Mouse (Mus musculus) embryonic fibroblast, embryonic 13.5 days (primary cell): ENCODE measurements around the gene Cdc27. TPM values are rescaled to one million over a fixed set of nuclear protein-coding genes. Genes with fewer than 3 reads are reported as not detected.
A peak's percentile ranks its signal among the peaks of the same experiment; 100 is the strongest.
"Not testable (repeated sequence)": the region's sequence is repeated elsewhere in the genome, so short reads cannot be mapped to it uniquely, and the experiment has no call there.

Experiments used
- H3K27ac ChIP-seq: 2 replicates; pipeline ENCODE4 v1.5.1; 2012; ENCODE audit warnings: low read length, control low read depth, inconsistent platforms; ENCODE audit not compliant: insufficient read depth
- H3K4me1 ChIP-seq: 2 replicates; pipeline ENCODE4 v1.6.1; 2011; ENCODE audit warnings: low read length; ENCODE audit not compliant: control insufficient read depth, insufficient read depth
- H3K4me3 ChIP-seq: 2 replicates; pipeline ENCODE4 v1.5.1; 2011; ENCODE audit warnings: mild to moderate bottlenecking, control low read depth, low read length; ENCODE audit not compliant: insufficient read depth
- CTCF ChIP-seq: IDR thresholded peaks from 2 replicates; pipeline ENCODE4 v1.5.1; 2011; ENCODE audit warnings: mild to moderate bottlenecking, control low read depth, low read length, moderate library complexity, borderline replicate concordance; ENCODE audit not compliant: insufficient read depth
- POLR2A ChIP-seq: IDR thresholded peaks from 2 replicates; pipeline ENCODE4 v1.6.1; 2011; ENCODE audit warnings: low read depth, mild to moderate bottlenecking, control low read depth, low read length, moderate library complexity
- polyA plus RNA-seq: library from polyadenylated mRNA; stranded (reverse); fragments of >200 nt; gene quantifications from 2 replicates; pipeline ENCODE4 v1.2.4, GENCODE M21; 2011; ENCODE audit warnings: low read depth; ENCODE audit not compliant: missing spikeins, insufficient read length

Cdc27 gene
- polyA plus RNA-seq, 1 experiment: 111 TPM

DNA sequence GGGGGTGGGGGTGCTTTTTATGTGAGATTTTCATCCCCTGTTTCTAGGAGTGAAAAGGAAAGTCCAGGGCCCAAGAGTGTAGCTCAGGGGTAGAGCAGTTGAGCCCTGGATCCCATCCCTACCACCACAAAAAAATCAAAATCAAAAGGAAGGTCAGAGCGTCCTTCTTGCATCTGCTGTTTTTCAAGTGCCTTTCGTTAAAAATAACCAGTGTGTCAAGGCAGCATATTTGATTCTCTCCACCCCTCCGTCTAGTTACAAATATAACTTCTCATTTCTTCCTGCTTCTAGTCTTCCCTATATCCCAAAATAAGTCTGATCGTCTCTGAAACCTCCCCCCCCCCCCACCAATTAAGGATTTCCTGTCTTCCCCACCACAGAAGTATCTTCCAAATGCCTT, 7.6 kb upstream of the Cdc27 start:
- Histone ChIP-seq H3K4me3 (no peak overlapping the region), H3K27ac (no peak overlapping the region), H3K4me1 (peaks cover 7% of the 10 kb centered on the region; the same call in 1 of the 2 replicates)
- TF ChIP-seq CTCF (no peak), POLR2A (no peak)

DNA sequence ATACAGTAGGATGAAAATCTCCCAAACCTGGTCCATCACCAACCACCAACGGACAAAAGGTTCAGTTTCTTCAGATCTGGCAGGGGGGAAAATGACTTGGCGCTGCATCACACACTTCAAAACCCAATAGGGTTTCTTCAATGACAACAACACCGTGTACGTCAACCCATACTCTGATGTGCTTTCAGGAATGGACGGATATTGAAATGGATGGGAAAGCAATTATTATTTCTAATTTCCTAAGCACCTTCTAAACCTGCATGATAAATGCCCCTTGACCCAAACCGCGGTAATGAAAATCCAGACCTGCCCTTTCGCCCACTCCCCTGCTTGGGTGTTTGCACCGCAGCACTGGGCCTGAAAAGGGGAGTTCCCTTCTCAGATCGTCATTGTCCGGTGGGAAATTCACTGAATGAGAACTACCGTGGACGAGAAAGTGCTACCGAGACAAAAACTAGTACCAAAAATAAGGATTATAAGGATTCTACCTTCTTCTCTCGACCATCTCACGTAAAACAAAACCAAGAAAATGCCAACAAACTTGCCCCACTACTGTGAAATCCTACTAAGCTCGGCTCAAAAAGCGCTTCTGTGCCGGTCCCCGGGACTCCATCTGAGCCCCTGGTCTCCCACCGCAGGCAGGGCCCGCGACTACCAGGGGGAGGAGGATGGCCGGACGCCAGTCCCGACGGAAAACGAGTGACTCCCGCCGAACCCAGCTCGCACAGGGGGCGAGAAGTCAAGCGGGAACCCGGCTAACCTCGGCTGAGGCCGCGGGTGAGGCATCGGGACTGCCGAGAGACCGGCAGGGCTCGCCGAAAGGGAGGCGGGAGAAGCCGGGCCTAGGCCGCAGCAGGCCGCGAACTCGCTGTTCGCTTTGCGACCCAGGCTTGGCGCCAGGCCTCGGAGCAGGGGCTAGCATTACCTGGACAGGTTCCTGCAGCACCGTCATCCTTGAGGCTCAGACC, 698 bp downstream of the Cdc27 start:
- H3K27ac ChIP-seq: peak overlapping the region; percentile 58
- peaks cover 3% of the 10 kb centered on the region for H3K4me1 ChIP-seq
- TF ChIP-seq POLR2A: peak; percentile 34; the same call in 1 of the 2 replicates
- no peak for TF ChIP-seq CTCF
- peak overlapping the region; percentile 67 for H3K4me3 ChIP-seq

DNA sequence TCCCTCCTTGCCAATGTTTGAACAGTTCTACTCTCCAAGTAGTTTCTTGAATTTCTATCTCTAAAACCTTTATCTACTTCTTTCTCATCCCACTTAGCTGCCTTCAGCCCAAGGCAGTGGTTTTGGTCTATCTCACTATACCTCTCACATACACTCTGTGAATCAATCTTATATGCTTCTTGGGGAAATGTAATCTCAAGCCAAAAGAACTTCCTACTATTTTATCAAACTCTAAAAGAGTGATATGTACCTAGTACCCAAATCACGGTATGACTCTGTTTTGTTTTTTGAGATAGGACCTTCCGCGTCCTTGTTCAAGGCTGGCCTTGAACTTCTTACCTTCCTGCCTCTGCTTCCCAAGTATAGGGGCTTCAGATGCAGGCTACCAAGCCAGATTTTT, 2.9 kb downstream of the Cdc27 start:
- Histone ChIP-seq H3K27ac (no peak overlapping the region), H3K4me3 (no peak overlapping the region), H3K4me1 (peaks cover 3% of the 10 kb centered on the region)
- TF ChIP-seq POLR2A (no peak), CTCF (no peak)

DNA sequence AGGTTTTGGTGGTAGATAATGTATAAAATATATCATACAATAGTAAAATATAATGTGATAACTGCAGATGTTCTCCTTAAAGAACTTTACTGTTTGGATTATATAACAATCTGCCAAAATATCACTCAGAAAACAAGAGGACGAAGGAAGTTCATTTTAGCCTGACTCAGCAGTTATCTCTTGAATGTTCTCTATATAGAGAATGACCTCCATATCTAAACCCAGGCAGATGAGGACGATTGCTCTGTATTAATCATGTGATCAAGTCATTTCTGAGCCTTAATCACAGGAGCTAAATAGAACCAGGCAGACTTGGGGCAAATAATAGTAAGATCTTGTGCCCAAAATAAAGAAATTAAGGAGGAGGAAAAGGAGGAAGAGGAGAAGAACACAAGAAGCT, 5.9 kb downstream of the Cdc27 start:
- TF ChIP-seq CTCF (no peak), POLR2A (no peak)
- Histone ChIP-seq H3K27ac (no peak overlapping the region), H3K4me1 (peaks cover 3% of the 10 kb centered on the region), H3K4me3 (no peak overlapping the region)

GRCm38 (mm10) chr11:104543337-104543736, 7.1 kb downstream of the Cdc27 start:
- H3K4me3 ChIP-seq, H3K4me1 ChIP-seq, H3K27ac ChIP-seq: not testable (repeated sequence)

- H3K27ac ChIP-seq: no peak overlapping the region
- TF ChIP-seq POLR2A: no peak
- TF ChIP-seq CTCF: no peak
- no peaks in the 10 kb centered on the region for H3K4me1 ChIP-seq
Observed at GRCm38 (mm10) chr11:104539811-104540210, 10.6 kb downstream of the Cdc27 start.

GRCm38 (mm10) chr11:104537945-104538555, 12.4 kb downstream of the Cdc27 start:
- Histone ChIP-seq H3K4me3 (no peak overlapping the region), H3K4me1 (no peaks in the 10 kb centered on the region), H3K27ac (no peak overlapping the region)
- no peak for TF ChIP-seq POLR2A
- TF ChIP-seq CTCF: no peak

More at GRCm38 (mm10) chr11:104539811-104540210, 10.6 kb downstream of the Cdc27 start:
- H3K4me3 ChIP-seq: no peak overlapping the region

DNA sequence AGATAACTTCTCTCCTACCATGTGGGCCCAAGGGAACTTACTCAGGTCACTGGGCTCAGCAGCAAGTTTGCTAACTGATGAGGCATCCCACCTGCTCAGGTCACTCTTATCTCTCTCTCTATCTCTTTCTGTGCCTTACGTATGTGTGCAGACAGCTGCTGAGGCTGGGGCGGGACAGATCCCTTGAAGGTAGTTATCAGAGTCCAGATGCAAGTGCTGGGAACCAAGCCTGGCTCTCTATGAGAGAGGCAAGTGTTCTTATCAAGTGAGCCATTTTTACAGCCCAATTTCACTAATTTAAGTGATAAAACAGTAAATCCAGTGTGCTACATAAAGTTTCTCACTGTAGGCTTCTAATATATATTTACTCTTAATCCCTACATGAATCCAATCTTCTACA, 13.6 kb downstream of the Cdc27 start:
- Histone ChIP-seq H3K4me1 (no peaks in the 10 kb centered on the region), H3K4me3 (no peak overlapping the region), H3K27ac (no peak overlapping the region)
- no peak for TF ChIP-seq CTCF
- TF ChIP-seq POLR2A: no peak

GRCm38 (mm10) chr11:104525935-104526334, 24.5 kb downstream of the Cdc27 start:
- TF ChIP-seq CTCF (no peak), POLR2A (no peak)
- Histone ChIP-seq H3K27ac (no peak overlapping the region), H3K4me1 (no peaks in the 10 kb centered on the region), H3K4me3 (no peak overlapping the region)

- H3K4me1 ChIP-seq: no peaks in the 10 kb centered on the region
- no peak overlapping the region for H3K4me3 ChIP-seq
- no peak overlapping the region for H3K27ac ChIP-seq
- TF ChIP-seq POLR2A: no peak
- no peak for TF ChIP-seq CTCF
Observed at GRCm38 (mm10) chr11:104512436-104512835, 38.0 kb downstream of the Cdc27 start.
